Mouse (Mus musculus): Measurements from ENCODE around the gene Kcne1.

The Kcne1 gene

GRCm38 (mm10) chr16:92355366-92355765 is 3.9 kb downstream of the Kcne1 start:
- DNase-seq: no peak

- DNase-seq: no peak
These were observed 5.4 kb downstream of the Kcne1 start for GRCm38 (mm10) chr16:92353897-92354296.

- no peak for DNase-seq
These were observed 6.0 kb downstream of the Kcne1 start for GRCm38 (mm10) chr16:92353295-92353694.

- peak; percentile 26 for DNase-seq
These were observed 10.3 kb downstream of the Kcne1 start for GRCm38 (mm10) chr16:92348941-92349340.

GRCm38 (mm10) chr16:92346297-92346916 is 12.9 kb downstream of the Kcne1 start:
- DNase-seq: peak; percentile 23

- DNase-seq: peak; percentile 27
These were observed 14.1 kb downstream of the Kcne1 start for GRCm38 (mm10) chr16:92345177-92345576.

- peak; percentile 83 for DNase-seq
These were observed 18.4 kb downstream of the Kcne1 start for GRCm38 (mm10) chr16:92340612-92341511.

- DNase-seq: peak; percentile 91
These were observed 23.0 kb downstream of the Kcne1 start for GRCm38 (mm10) chr16:92336280-92336679.

GRCm38 (mm10) chr16:92334600-92334999 is 24.7 kb downstream of the Kcne1 start:
- DNase-seq: no peak

- no peak for DNase-seq
These were observed 28.3 kb downstream of the Kcne1 start for GRCm38 (mm10) chr16:92330966-92331365.

- DNase-seq: no peak
These were observed 31.4 kb downstream of the Kcne1 start for GRCm38 (mm10) chr16:92327911-92328310.

GRCm38 (mm10) chr16:92325062-92325406 is 34.2 kb downstream of the Kcne1 start:
- DNase-seq: no peak

GRCm38 (mm10) chr16:92324309-92325061 is 34.8 kb downstream of the Kcne1 start:
- DNase-seq: no peak

GRCm38 (mm10) chr16:92321341-92321740 is 37.9 kb downstream of the Kcne1 start, which contains the start of gene Fam243:
TSS of gene Fam243 (minus strand) at chr16:92321441.
- no peak for DNase-seq

GRCm38 (mm10) chr16:92320361-92320760 is 38.9 kb downstream of the Kcne1 start:
- no peak for DNase-seq

- peak; percentile 60 for DNase-seq
These were observed 39.7 kb downstream of the Kcne1 start for GRCm38 (mm10) chr16:92319353-92320109.

- DNase-seq: no peak
These were observed 43.1 kb downstream of the Kcne1 start for GRCm38 (mm10) chr16:92316049-92316738.

- peak; percentile 59 for DNase-seq
These were observed 45.1 kb downstream of the Kcne1 start for GRCm38 (mm10) chr16:92313953-92314741.

- DNase-seq: no peak
These were observed 50.1 kb downstream of the Kcne1 start for GRCm38 (mm10) chr16:92309126-92309525.

GRCm38 (mm10) chr16:92307947-92308346 is 51.3 kb downstream of the Kcne1 start:
- no peak for DNase-seq

- DNase-seq: no peak
These were observed 53.7 kb downstream of the Kcne1 start for GRCm38 (mm10) chr16:92305519-92305918.

All from kidney, postnatal 10 days (tissue).